Mouse (Mus musculus) adrenal gland, postnatal 36 days (tissue): ENCODE measurements at regions not wholly inside any gene's neighbourhood (a gene's known extent, or its start where the extent isn't known, plus 50 kb on each side); places are given as distances from the start of the nearest gene placed in this dataset.

Experiments used
- DNase-seq, 2 experiments: peaks; one replicate each; pipeline ENCODE4 v3.0.0; 2021; ENCODE audit warnings: mixed read lengths in 1 of 2
- microRNA-seq: library from miRNA; unstranded; fragments of <30 nt; microRNA quantifications from one replicate; pipeline ENCODE4 v1.2.0, GENCODE M21; 2021

GRCm38 (mm10) chrX:105346420-105346819 lies 153.2 kb upstream of the Cypt2 start:
- DNase-seq = no peak

- DNase-seq = no peak
Observed at GRCm38 (mm10) chrX:105366284-105366683, 133.3 kb upstream of the Cypt2 start.

GRCm38 (mm10) chrX:105367979-105368378 lies 131.6 kb upstream of the Cypt2 start:
- no peak for DNase-seq

DNA sequence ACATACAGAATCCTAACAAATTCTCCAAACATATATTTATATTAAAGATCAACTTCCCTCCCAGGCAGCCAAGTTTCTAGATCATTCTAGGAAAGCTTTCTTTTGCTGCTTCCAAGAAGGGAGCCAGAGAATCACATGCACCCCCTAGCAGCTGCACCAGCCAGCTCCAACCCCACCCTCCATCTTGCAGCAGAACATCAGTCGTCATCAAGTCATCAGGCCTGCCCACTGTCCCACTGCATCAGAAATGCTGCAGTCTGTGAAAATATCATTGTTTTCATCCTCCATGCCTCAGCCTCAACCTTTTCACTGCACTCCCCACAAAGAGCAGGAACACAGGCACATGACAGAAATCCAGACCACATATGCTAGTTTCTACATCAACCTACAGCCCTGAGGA lies 109.1 kb upstream of the Cypt2 start:
- DNase-seq = no peak

DNA sequence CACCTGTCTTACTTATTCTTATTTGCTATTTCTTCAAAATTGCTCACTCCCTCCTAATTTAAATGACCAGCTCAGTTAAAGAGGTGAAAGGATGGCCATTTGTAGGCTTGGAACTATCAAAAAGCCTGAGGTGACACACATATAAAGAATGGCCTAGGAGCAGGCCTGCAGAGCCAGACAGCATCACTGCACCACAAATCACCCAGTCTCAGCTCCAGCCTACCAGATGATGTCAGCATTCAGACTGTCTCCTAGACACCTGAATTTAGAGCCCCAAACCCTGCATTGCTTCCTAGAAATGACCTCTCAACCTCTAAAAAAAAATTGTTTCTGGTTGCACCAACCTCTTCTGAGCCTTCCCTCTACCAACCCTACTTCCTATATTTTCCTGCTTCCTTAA lies 108.5 kb upstream of the Cypt2 start:
- DNase-seq = no peak

- no peak for DNase-seq
Observed at GRCm38 (mm10) chrX:105391680-105392462, 107.7 kb upstream of the Cypt2 start.

GRCm38 (mm10) chrX:105393259-105393658 lies 106.3 kb upstream of the Cypt2 start:
- DNase-seq = peak in 1 of 2 experiments; percentile 4

- no peak for DNase-seq
Observed at GRCm38 (mm10) chrX:105413351-105413750, 86.2 kb upstream of the Cypt2 start.

GRCm38 (mm10) chrX:105420976-105421375 lies 78.6 kb upstream of the Cypt2 start:
- peak in 1 of 2 experiments; percentile 3 for DNase-seq

Small RNA genes lying in the stretch of these regions (microRNA-seq; reads per million reads assigned to microRNA genes)
- gene Mir325 = 11.2 reads per million, percentile 26 among the genes with 10 or more reads in this experiment
